Mouse (Mus musculus) G1E (cell line): ENCODE results near the gene 4930518I15Rik. TPM values are rescaled to one million over a fixed set of nuclear protein-coding genes. Genes with fewer than 3 reads are reported as not detected.
"Not testable (repeated sequence)": the region's sequence is repeated elsewhere in the genome, so short reads cannot be mapped to it uniquely, and the experiment has no call there.

Experiments used
- ATAC-seq: 2 replicates; pipeline ENCODE4 v1.8.0; 2016; ENCODE audit warnings: mild to moderate bottlenecking; ENCODE audit not compliant: insufficient number of reproducible peaks, poor library complexity, low FRiP score, severe bottlenecking; ENCODE audit errors: extremely low read depth
- DNase-seq: peaks from one replicate; pipeline ENCODE4 v3.0.0; 2012; ENCODE audit warnings: low spot score
- H3K27me3 ChIP-seq: 2 replicates; pipeline ENCODE4 v1.6.1; 2012; ENCODE audit warnings: mild to moderate bottlenecking, low read length, inconsistent platforms; ENCODE audit not compliant: insufficient read depth
- H3K36me3 ChIP-seq: replicated peaks from 2 replicates; pipeline ENCODE3; 2012; ENCODE audit warnings: mild to moderate bottlenecking, inconsistent platforms
- H3K4me1 ChIP-seq: 2 replicates; pipeline ENCODE4 v1.6.1; 2012; ENCODE audit warnings: low read depth, low read length, inconsistent platforms, mixed read lengths; ENCODE audit not compliant: insufficient read depth
- H3K4me3 ChIP-seq: 2 replicates; pipeline ENCODE4 v1.5.1; 2012; ENCODE audit warnings: low read depth, mild to moderate bottlenecking, inconsistent platforms, low read length, moderate library complexity, mixed read lengths
- H3K9me3 ChIP-seq: replicated peaks from 2 replicates; pipeline ENCODE4 v1.6.1; 2012; ENCODE audit warnings: inconsistent platforms
- CTCF ChIP-seq: IDR thresholded peaks from 2 replicates; pipeline ENCODE4 v1.5.1; 2012; ENCODE audit warnings: low read depth, low read length, inconsistent platforms, mixed read lengths
- GATA1 ChIP-seq: IDR thresholded peaks from 2 replicates; pipeline ENCODE4 v1.6.1; 2012; ENCODE audit warnings: borderline replicate concordance, low read length, inconsistent platforms, mixed read lengths
- GATA2 ChIP-seq: IDR thresholded peaks from 2 replicates; pipeline ENCODE4 v1.6.1; 2012; ENCODE audit warnings: low read depth, low read length, inconsistent platforms, borderline replicate concordance
- POLR2AphosphoS5 ChIP-seq: IDR thresholded peaks from 2 replicates; pipeline ENCODE4 v1.6.1; 2012; ENCODE audit warnings: low read depth, low read length, inconsistent platforms; ENCODE audit not compliant: insufficient replicate concordance
- TAL1 ChIP-seq: conservative IDR thresholded peaks from 2 replicates; pipeline ENCODE4 v1.6.1; 2012; ENCODE audit warnings: low read depth, low read length, inconsistent platforms, mixed read lengths
- polyA plus RNA-seq: library from polyadenylated mRNA; stranded (reverse); fragments of >175 nt; gene quantifications from 2 replicates; pipeline ENCODE4 v1.2.3, GENCODE M21; 2012
- total RNA-seq, 2 experiments: library from RNA; stranded (forward) in 1 of 2; stranded (reverse) in 1 of 2; fragments of 200-1000 nt in 1 of 2; fragments of >200 nt in 1 of 2; fragmentation: Nextera tagmentation in 1 of 2; gene quantifications; 2 replicates each; pipeline ENCODE4 v1.2.3; 2014 to 2017

The 4930518I15Rik gene
- total RNA-seq (2014; fragmentation: Nextera tagmentation) (4.2 and 6.8 TPM in 2 replicates), total RNA-seq (2017) (1.6 and 1.9 TPM in 2 replicates), polyA plus RNA-seq (0.09 TPM in 2 replicates)

- no peak for ATAC-seq
- no peak for DNase-seq
- no peaks in the 10 kb centered on the region for H3K9me3 ChIP-seq
- no peaks in the 10 kb centered on the region for H3K27me3 ChIP-seq
- H3K4me1 ChIP-seq = peaks cover 33% of the 10 kb centered on the region
- H3K36me3 ChIP-seq = peaks cover 60% of the 10 kb centered on the region
- no peak within 1 kb of the TSS for H3K4me3 ChIP-seq
- TF ChIP-seq GATA1 (no peak), POLR2AphosphoS5 (no peak), TAL1 (no peak), CTCF (no peak), GATA2 (no peak)
Observed at GRCm38 (mm10) chr2:156857835-156858234, at the start of gene 4930518I15Rik. TSS of gene 4930518I15Rik (minus strand) at chr2:156857946.

GRCm38 (mm10) chr2:156905931-156906330 lies 48.2 kb upstream of the 4930518I15Rik start:
- not testable (repeated sequence) for ATAC-seq, H3K36me3 ChIP-seq, H3K9me3 ChIP-seq, DNase-seq, H3K4me3 ChIP-seq, H3K27me3 ChIP-seq
- H3K4me1 ChIP-seq = peaks cover 14% of the 10 kb centered on the region; the same call in 1 of the 2 replicates

DNA sequence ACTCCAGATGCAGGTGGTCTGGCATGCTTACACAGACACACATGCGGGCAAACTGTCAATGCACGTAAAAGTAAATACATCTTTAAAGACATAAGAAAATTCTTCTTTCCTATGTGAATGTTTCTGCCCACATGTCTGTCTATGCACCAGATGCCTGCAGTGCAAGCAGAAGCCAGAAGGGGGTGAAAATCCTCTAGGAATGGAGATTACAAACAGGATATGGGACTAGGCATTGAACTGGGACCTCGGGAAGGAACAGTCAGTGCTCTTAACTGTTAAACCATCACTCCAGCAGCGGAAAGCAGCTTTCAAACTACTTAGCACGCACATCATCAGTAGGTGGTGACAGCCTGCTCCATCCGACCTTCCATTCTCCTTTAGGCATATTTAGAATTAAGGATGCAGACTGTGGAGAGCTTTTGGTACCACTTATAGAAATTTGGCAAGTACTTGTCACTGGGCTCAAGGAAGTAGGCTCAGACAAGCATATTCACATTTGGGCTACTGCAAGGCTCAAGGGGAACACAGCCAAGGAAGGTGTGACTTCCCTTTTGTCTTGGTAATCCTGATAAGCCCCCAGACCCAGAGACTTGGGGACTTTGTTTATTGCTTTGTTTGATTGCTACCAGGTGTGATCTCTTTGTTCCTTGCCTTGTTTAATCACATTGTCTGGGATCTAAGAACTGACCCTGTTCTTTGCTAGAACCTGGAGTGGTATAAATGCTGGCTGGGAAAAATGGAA lies 47.4 kb upstream of the 4930518I15Rik start:
- DNase-seq (peak; percentile 0), ATAC-seq (no peak)
- Histone ChIP-seq H3K9me3 (no peaks in the 10 kb centered on the region), H3K36me3 (no peaks in the 10 kb centered on the region), H3K4me3 (no peak overlapping the region), H3K27me3 (no peaks in the 10 kb centered on the region), H3K4me1 (peaks cover 14% of the 10 kb centered on the region; the same call in 1 of the 2 replicates)
- TF ChIP-seq GATA1 (no peak), CTCF (no peak), POLR2AphosphoS5 (no peak), TAL1 (no peak), GATA2 (no peak)

- no peaks in the 10 kb centered on the region for H3K9me3 ChIP-seq
- no peak overlapping the region for H3K4me3 ChIP-seq
- no peaks in the 10 kb centered on the region for H3K27me3 ChIP-seq
- DNase-seq (peak; percentile 28), ATAC-seq (no peak; the same call in 1 of the 2 replicates)
- peaks cover 20% of the 10 kb centered on the region for H3K4me1 ChIP-seq
- TF ChIP-seq POLR2AphosphoS5 (no peak), TAL1 (no peak), CTCF (no peak)
- no peaks in the 10 kb centered on the region for H3K36me3 ChIP-seq
Observed at GRCm38 (mm10) chr2:156903367-156903766, 45.6 kb upstream of the 4930518I15Rik start.

- H3K4me3 ChIP-seq, H3K36me3 ChIP-seq, ATAC-seq, H3K9me3 ChIP-seq, DNase-seq, H3K27me3 ChIP-seq: not testable (repeated sequence)
- peaks cover 21% of the 10 kb centered on the region for H3K4me1 ChIP-seq
Observed at GRCm38 (mm10) chr2:156902411-156902810, 44.7 kb upstream of the 4930518I15Rik start.

DNA sequence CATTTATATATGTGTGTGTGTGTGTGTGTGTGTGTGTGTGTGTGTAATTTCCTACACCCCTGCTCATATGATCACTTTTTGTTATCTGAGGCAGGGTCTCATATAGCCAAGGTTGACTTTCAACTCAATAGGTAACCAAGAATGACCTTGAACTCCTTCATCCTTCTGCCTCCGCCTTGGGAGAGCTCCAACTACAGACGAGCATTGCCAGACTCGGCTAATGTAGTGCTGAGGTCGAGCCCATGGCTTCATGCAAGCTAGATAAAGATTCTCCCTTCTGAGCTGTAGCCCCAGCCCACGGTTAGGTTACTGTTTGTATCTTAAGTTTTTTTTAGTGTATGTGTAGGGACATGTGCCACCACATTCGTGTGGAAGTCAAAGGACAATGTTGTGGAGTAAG lies 44.1 kb upstream of the 4930518I15Rik start:
- ATAC-seq = no peak
- peaks cover 21% of the 10 kb centered on the region for H3K4me1 ChIP-seq
- TF ChIP-seq GATA2 (no peak), CTCF (no peak), TAL1 (no peak), POLR2AphosphoS5 (no peak), GATA1 (no peak)

GRCm38 (mm10) chr2:156901344-156901743 lies 43.6 kb upstream of the 4930518I15Rik start:
- no peaks in the 10 kb centered on the region for H3K9me3 ChIP-seq
- peaks cover 2% of the 10 kb centered on the region for H3K36me3 ChIP-seq
- ATAC-seq (no peak), DNase-seq (peak; percentile 0)
- TF ChIP-seq TAL1 = no peak
- no peak for TF ChIP-seq CTCF
- no peak for TF ChIP-seq GATA2
- TF ChIP-seq POLR2AphosphoS5 = no peak
- no peak for TF ChIP-seq GATA1
- peaks cover 23% of the 10 kb centered on the region for H3K4me1 ChIP-seq
- H3K4me3 ChIP-seq = no peak overlapping the region
- no peaks in the 10 kb centered on the region for H3K27me3 ChIP-seq

More for the DNA sequence above, 44.1 kb upstream of the 4930518I15Rik start:
- no peaks in the 10 kb centered on the region for H3K9me3 ChIP-seq
- no peak overlapping the region for H3K4me3 ChIP-seq
- H3K27me3 ChIP-seq = no peaks in the 10 kb centered on the region
- no peak for DNase-seq
- no peaks in the 10 kb centered on the region for H3K36me3 ChIP-seq
